Mouse (Mus musculus) kidney, adult 2 months (tissue): ENCODE data around the gene Tmem121. TPM values are rescaled to one million over a fixed set of nuclear protein-coding genes. Genes with fewer than 3 reads are reported as not detected.

Experiments used
- DNase-seq: peaks from one replicate; pipeline ENCODE4 v3.0.0; 2021
- H3K27ac ChIP-seq: fragments of 200-500 bp; 2 replicates; pipeline ENCODE4 v1.5.1; 2012; ENCODE audit warnings: low read depth, low read length, control low read depth, inconsistent platforms; ENCODE audit not compliant: insufficient read depth
- H3K27me3 ChIP-seq: fragments of 200-500 bp; replicated peaks from 2 replicates; pipeline ENCODE4 v1.6.1; 2012; ENCODE audit warnings: mild to moderate bottlenecking, moderate library complexity, low read length, inconsistent platforms; ENCODE audit not compliant: control insufficient read depth, insufficient read depth
- H3K36me3 ChIP-seq: fragments of 200-500 bp; 2 replicates; pipeline ENCODE4 v1.6.1; 2012; ENCODE audit warnings: mild to moderate bottlenecking, moderate library complexity, low read length, inconsistent platforms; ENCODE audit not compliant: control insufficient read depth, insufficient read depth
- H3K4me1 ChIP-seq: fragments of 200-500 bp; 2 replicates; pipeline ENCODE4 v1.6.1; 2011; ENCODE audit warnings: low read length; ENCODE audit not compliant: control insufficient read depth, insufficient read depth
- H3K4me3 ChIP-seq: fragments of 200-500 bp; 2 replicates; pipeline ENCODE4 v1.5.1; 2011; ENCODE audit warnings: mild to moderate bottlenecking, low read depth, low read length, control low read depth; ENCODE audit not compliant: insufficient read depth
- CTCF ChIP-seq: fragments of 200-500 bp; conservative IDR thresholded peaks from 2 replicates; pipeline ENCODE4 v1.5.1; 2011; ENCODE audit warnings: low read depth, mild to moderate bottlenecking, control low read depth, low read length, moderate library complexity, mixed read lengths; ENCODE audit not compliant: insufficient read depth, insufficient read length
- POLR2A ChIP-seq: fragments of 200-500 bp; IDR thresholded peaks from one replicate; pipeline ENCODE4 v1.6.1; 2011; ENCODE audit warnings: low read depth, low read length, control low read depth
- WGBS: fragments of 180-500 bp; shearing (Covaris S2); methylation state at CpG from one replicate; pipeline ENCODE4 v1.1.7; 2018; 5-methylcytosine and 5-hydroxymethylcytosine counted together
- polyA plus RNA-seq: library from polyadenylated mRNA; depleted of rRNA; stranded (reverse); fragments of >200 nt; gene quantifications from 2 replicates; pipeline ENCODE4 v1.2.3, GENCODE M21; 2012

The Tmem121 gene
- polyA plus RNA-seq, 1 experiment = 0.27 TPM

- Histone ChIP-seq H3K27ac (no peak overlapping the region), H3K27me3 (no peaks in the 10 kb centered on the region), H3K4me1 (no peaks in the 10 kb centered on the region), H3K4me3 (no peak overlapping the region), H3K36me3 (no peaks in the 10 kb centered on the region)
- WGBS = 44% methylated on average over 4 of the region's 4 CpGs
- TF ChIP-seq POLR2A (no peak), CTCF (peak; percentile 72)
- peak; percentile 47 for DNase-seq
Measured at GRCm38 (mm10) chr12:113219867-113220266, 34.1 kb downstream of the Tmem121 start.

GRCm38 (mm10) chr12:113220447-113220846, 34.7 kb downstream of the Tmem121 start:
- Histone ChIP-seq H3K27me3 (no peaks in the 10 kb centered on the region), H3K4me3 (no peak overlapping the region), H3K4me1 (no peaks in the 10 kb centered on the region), H3K36me3 (no peaks in the 10 kb centered on the region), H3K27ac (no peak overlapping the region)
- WGBS = 37% methylated on average over 4 of the region's 4 CpGs
- TF ChIP-seq CTCF (peak; percentile 79), POLR2A (no peak)
- DNase-seq = peak; percentile 74

- 76% methylated on average over 9 of the region's 9 CpGs for WGBS
- DNase-seq = peak; percentile 25
Measured at GRCm38 (mm10) chr12:113221289-113221688, 35.6 kb downstream of the Tmem121 start.

GRCm38 (mm10) chr12:113222121-113222636, 36.4 kb downstream of the Tmem121 start:
- Histone ChIP-seq H3K36me3 (no peaks in the 10 kb centered on the region), H3K4me1 (no peaks in the 10 kb centered on the region), H3K27ac (no peak overlapping the region), H3K27me3 (no peaks in the 10 kb centered on the region), H3K4me3 (no peak overlapping the region)
- no peak for TF ChIP-seq POLR2A
- TF ChIP-seq CTCF = peak; percentile 84
- peak; percentile 87 for DNase-seq
- 14% methylated on average over 8 of the region's 8 CpGs for WGBS

More at GRCm38 (mm10) chr12:113221289-113221688, 35.6 kb downstream of the Tmem121 start:
- Histone ChIP-seq H3K27ac (no peak overlapping the region), H3K36me3 (no peaks in the 10 kb centered on the region), H3K4me3 (no peak overlapping the region), H3K4me1 (no peaks in the 10 kb centered on the region), H3K27me3 (no peaks in the 10 kb centered on the region)
- TF ChIP-seq CTCF (peak; percentile 65), POLR2A (no peak)

- TF ChIP-seq CTCF (peak; percentile 70), POLR2A (no peak)
- no peaks in the 10 kb centered on the region for H3K36me3 ChIP-seq
- no peak overlapping the region for H3K4me3 ChIP-seq
- H3K27ac ChIP-seq = no peak overlapping the region
- 17% methylated on average over 6 of the region's 6 CpGs for WGBS
- DNase-seq = peak; percentile 57
- H3K27me3 ChIP-seq = no peaks in the 10 kb centered on the region
- no peaks in the 10 kb centered on the region for H3K4me1 ChIP-seq
Measured at GRCm38 (mm10) chr12:113222748-113223147, 37.0 kb downstream of the Tmem121 start.

- Histone ChIP-seq H3K36me3 (no peaks in the 10 kb centered on the region), H3K27me3 (no peaks in the 10 kb centered on the region), H3K4me3 (no peak overlapping the region), H3K4me1 (no peaks in the 10 kb centered on the region), H3K27ac (no peak overlapping the region)
- DNase-seq = peak; percentile 22
- 68% methylated on average over 5 of the region's 5 CpGs for WGBS
- TF ChIP-seq CTCF = peak; percentile 60
- TF ChIP-seq POLR2A = no peak
Measured at GRCm38 (mm10) chr12:113224206-113224605, 38.5 kb downstream of the Tmem121 start.

GRCm38 (mm10) chr12:113224687-113225091, 39.0 kb downstream of the Tmem121 start:
- no peak overlapping the region for H3K4me3 ChIP-seq
- no peak for TF ChIP-seq POLR2A
- no peak for TF ChIP-seq CTCF
- DNase-seq = no peak
- WGBS = 85% methylated on average over 6 of the region's 6 CpGs
- H3K36me3 ChIP-seq = no peaks in the 10 kb centered on the region
- H3K4me1 ChIP-seq = no peaks in the 10 kb centered on the region
- no peaks in the 10 kb centered on the region for H3K27me3 ChIP-seq
- H3K27ac ChIP-seq = no peak overlapping the region
